Mouse (Mus musculus): ENCODE data around the gene Rcn3. TPM values are rescaled to one million over a fixed set of nuclear protein-coding genes. Genes with fewer than 3 reads are reported as not detected.
A peak's percentile ranks its signal among the peaks of the same experiment; 100 is the strongest.
"Not testable (repeated sequence)": the region's sequence is repeated elsewhere in the genome, so short reads cannot be mapped to it uniquely, and the experiment has no call there.

Rcn3 gene
- polyA plus RNA-seq, 1 experiment from 2014 or later, result 388 TPM

DNA sequence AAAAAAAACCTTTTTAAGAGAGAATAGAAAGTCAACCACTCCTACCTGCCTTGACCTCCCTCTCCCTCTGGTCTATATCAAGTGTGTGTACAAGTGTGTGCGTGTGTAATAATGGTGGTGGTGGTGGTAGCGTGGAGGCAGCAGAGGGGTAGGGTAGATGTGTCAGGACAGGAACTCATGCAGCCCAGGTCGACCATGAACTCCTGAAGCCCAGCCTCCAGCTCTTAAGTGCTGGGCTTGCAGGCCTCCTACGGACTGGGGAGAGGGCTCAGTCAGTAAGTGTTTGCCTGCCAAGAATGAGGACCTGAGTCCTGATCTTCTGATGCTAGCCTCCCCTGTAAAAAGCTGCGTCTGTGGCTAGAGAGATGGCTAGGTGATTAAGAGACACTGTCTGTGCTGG lies 12.9 kb upstream of the Rcn3 start:
- no peak overlapping the region for H3K4me3 ChIP-seq (replicated peaks; ENCODE audit: low read length)

DNA sequence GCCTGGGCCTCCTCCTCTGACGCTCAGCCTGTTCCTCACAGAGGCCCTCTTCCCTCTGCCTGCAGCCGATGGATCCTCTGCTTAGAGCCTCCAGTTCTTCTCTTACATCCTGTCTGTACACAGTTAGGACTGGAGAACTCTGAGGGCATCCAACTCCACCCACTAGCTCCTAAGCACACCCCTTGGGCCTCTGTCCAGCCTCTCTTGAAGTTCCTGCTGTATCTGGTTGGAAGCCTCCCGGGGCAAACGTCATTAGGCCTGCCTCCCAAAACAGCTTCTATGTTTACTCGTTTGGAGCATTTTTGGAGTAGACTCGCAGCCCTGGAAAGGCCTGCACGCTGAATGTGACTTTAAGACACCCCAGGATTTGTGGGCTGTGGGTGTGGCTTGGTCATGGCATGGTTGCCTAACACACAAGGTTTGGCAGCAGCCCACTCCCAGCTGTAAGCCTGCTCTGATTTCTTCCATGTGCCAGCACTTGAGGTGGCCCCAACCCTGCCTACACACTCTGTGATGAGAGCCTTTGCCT lies 11.7 kb upstream of the Rcn3 start, which contains the start of gene Fcgrt:
TSS of gene Fcgrt (minus strand) at position 200 of the 529 bp plus-strand sequence.
- H3K36me3 ChIP-seq (ENCODE audit: control insufficient read depth, insufficient read depth, low read length), result no peaks in the 10 kb centered on the region
- peak within 1 kb of the TSS; percentile 93 for H3K27ac ChIP-seq (ENCODE audit: low read length)
- peak; percentile 94 for ATAC-seq (ENCODE audit: insufficient read depth, low FRiP score)
- no peaks in the 10 kb centered on the region for H3K9me3 ChIP-seq (replicated peaks; ENCODE audit: control insufficient read depth, low read length)
- peak within 1 kb of the TSS; percentile 51 for H3K4me3 ChIP-seq (replicated peaks; ENCODE audit: low read length)
- H3K27me3 ChIP-seq (ENCODE audit: control insufficient read depth, insufficient read depth, low read length), result no peaks in the 10 kb centered on the region
- H3K9ac ChIP-seq (ENCODE audit: low read length), result peak within 1 kb of the TSS; percentile 80
- 16% methylated on average over 7 of the region's 7 CpGs for WGBS
- peak within 1 kb of the TSS; percentile 60 for H3K4me2 ChIP-seq (ENCODE audit: low read depth, low read length)
- peaks cover 16% of the 10 kb centered on the region; the same call in 1 of the 2 replicates for H3K4me1 ChIP-seq (ENCODE audit: control insufficient read depth, insufficient read depth, low read length)

More for the DNA sequence above, 12.9 kb upstream of the Rcn3 start:
- Histone ChIP-seq H3K4me1 (ENCODE audit: control insufficient read depth, insufficient read depth, low read length) (peaks cover 16% of the 10 kb centered on the region; the same call in 1 of the 2 replicates), H3K9me3 (replicated peaks; ENCODE audit: control insufficient read depth, low read length) (no peaks in the 10 kb centered on the region), H3K27me3 (ENCODE audit: control insufficient read depth, insufficient read depth, low read length) (no peaks in the 10 kb centered on the region), H3K36me3 (ENCODE audit: control insufficient read depth, insufficient read depth, low read length) (no peaks in the 10 kb centered on the region), H3K27ac (ENCODE audit: low read length) (no peak overlapping the region), H3K9ac (ENCODE audit: low read length) (no peak overlapping the region), H3K4me2 (ENCODE audit: low read depth, low read length) (no peak overlapping the region)
- ATAC-seq (ENCODE audit: insufficient read depth, low FRiP score), result no peak
- WGBS, result 78% methylated on average over 5 of the region's 5 CpGs

DNA sequence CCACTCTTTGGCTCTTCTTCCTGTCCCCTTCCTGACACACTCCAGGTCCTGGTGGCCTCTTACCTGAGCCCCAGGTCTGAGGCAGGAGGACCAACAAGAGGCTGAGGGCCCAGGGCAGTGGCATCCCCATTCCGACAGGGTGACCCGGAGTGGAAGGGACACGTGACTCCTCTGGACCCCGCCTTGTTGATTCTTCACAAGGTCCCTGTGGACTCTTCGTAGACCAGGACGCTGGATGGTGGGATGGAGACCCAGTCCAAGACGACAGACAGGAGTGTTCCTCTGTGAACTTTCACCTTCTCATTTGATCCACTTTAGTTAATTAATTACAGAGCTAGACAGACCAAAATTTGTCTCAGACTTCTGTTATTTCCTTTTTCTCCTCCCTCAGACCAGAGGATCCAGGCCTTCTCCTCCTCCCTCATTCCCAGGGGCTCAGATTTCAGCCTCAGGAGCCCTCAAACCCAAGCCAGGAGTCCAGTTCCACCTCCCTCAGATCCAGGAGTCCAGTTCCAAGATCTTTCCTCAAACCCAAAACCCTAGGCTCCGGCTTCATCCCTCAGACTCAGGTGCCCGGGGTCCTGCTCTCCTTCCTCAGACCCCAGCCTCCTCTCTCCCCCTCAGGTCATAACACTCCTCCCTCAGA lies 11.0 kb upstream of the Rcn3 start:
- Histone ChIP-seq H3K36me3 (ENCODE audit: control insufficient read depth, insufficient read depth, low read length) (no peaks in the 10 kb centered on the region), H3K4me1 (ENCODE audit: control insufficient read depth, insufficient read depth, low read length) (peaks cover 16% of the 10 kb centered on the region; the same call in 1 of the 2 replicates), H3K4me3 (replicated peaks; ENCODE audit: low read length) (peak overlapping the region; percentile 51), H3K4me2 (ENCODE audit: low read depth, low read length) (peak overlapping the region; percentile 60), H3K27ac (ENCODE audit: low read length) (peak overlapping the region; percentile 93), H3K27me3 (ENCODE audit: control insufficient read depth, insufficient read depth, low read length) (no peaks in the 10 kb centered on the region), H3K9ac (ENCODE audit: low read length) (peak overlapping the region; percentile 80), H3K9me3 (replicated peaks; ENCODE audit: control insufficient read depth, low read length) (no peaks in the 10 kb centered on the region)
- no peak; the same call in 1 of the 2 replicates for ATAC-seq (ENCODE audit: insufficient read depth, low FRiP score)
- WGBS, result 41% methylated on average over 9 of the region's 9 CpGs

GRCm38 (mm10) chr7:45102441-45102840 lies 10.4 kb upstream of the Rcn3 start:
- Histone ChIP-seq H3K4me3 (replicated peaks; ENCODE audit: low read length) (peak overlapping the region; percentile 51), H3K9me3 (replicated peaks; ENCODE audit: control insufficient read depth, low read length) (no peaks in the 10 kb centered on the region), H3K4me1 (ENCODE audit: control insufficient read depth, insufficient read depth, low read length) (peaks cover 16% of the 10 kb centered on the region; the same call in 1 of the 2 replicates), H3K9ac (ENCODE audit: low read length) (peak overlapping the region; percentile 80; the same call in 1 of the 2 replicates), H3K36me3 (ENCODE audit: control insufficient read depth, insufficient read depth, low read length) (no peaks in the 10 kb centered on the region), H3K27ac (ENCODE audit: low read length) (no peak overlapping the region), H3K27me3 (ENCODE audit: control insufficient read depth, insufficient read depth, low read length) (no peaks in the 10 kb centered on the region), H3K4me2 (ENCODE audit: low read depth, low read length) (peak overlapping the region; percentile 60)
- no peak for ATAC-seq (ENCODE audit: insufficient read depth, low FRiP score)
- 79% methylated on average over 11 of the region's 11 CpGs for WGBS

DNA sequence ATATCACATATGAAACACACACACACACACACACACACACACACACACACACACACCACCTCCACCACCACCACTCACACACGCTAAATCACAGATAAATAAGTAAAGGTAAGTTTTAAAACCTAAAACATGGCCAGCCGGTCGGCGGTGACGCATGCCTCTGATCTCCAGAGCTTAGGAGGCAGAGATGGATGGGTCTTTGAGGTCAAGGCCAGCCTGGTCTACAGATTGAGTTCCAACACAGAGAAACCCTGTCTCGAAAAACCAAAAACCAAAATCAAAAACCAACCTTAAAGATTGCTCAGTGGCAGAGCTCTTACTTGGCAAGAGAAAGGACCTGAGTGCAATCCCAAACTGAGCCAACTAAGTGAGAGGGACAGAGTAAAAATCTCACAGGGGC lies 8.0 kb upstream of the Rcn3 start:
- H3K4me3 ChIP-seq (replicated peaks; ENCODE audit: low read length), result no peak overlapping the region
- no peak overlapping the region for H3K9ac ChIP-seq (ENCODE audit: low read length)
- 76% methylated on average over 6 of the region's 6 CpGs for WGBS
- no peak overlapping the region for H3K4me2 ChIP-seq (ENCODE audit: low read depth, low read length)
- H3K27me3 ChIP-seq (ENCODE audit: control insufficient read depth, insufficient read depth, low read length), result no peaks in the 10 kb centered on the region
- no peaks in the 10 kb centered on the region for H3K9me3 ChIP-seq (replicated peaks; ENCODE audit: control insufficient read depth, low read length)
- ATAC-seq (ENCODE audit: insufficient read depth, low FRiP score), result no peak
- no peaks in the 10 kb centered on the region for H3K36me3 ChIP-seq (ENCODE audit: control insufficient read depth, insufficient read depth, low read length)
- H3K27ac ChIP-seq (ENCODE audit: low read length), result no peak overlapping the region
- H3K4me1 ChIP-seq (ENCODE audit: control insufficient read depth, insufficient read depth, low read length), result peaks cover 16% of the 10 kb centered on the region; the same call in 1 of the 2 replicates

DNA sequence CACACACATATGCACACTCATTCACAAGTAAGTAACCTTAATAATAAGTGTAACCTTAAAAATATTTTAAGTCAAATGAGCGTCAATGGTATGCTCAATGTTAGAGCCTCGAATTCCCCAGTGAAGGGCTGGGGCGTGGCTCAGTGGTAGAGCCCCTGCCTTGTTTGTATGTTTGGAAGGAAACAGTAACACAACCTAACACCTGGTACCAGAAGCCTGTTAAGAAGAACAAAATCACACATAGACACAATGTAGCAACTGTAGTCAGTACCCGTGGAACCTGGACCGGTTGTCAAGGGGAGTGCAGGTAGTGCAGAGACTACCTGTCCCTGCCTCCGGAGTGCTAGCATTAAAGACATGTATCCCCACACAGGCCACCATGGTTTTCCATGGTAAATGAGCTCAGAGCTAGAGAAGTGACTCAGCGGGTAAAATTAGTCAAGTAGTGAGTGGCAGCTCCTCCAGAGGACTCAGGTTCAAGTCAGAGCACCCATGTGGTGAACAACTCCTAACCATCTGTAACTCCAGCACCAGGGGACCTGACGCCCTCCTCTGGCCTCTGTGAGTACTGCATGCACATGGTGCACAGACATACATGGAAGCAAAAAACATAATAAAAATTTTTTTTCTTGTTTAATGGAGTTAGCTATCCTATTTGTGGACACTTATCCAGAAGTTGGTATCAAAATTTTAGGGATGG lies 6.7 kb upstream of the Rcn3 start:
- Histone ChIP-seq H3K4me2 (ENCODE audit: low read depth, low read length) (no peak overlapping the region), H3K27me3 (ENCODE audit: control insufficient read depth, insufficient read depth, low read length) (no peaks in the 10 kb centered on the region), H3K27ac (ENCODE audit: low read length) (no peak overlapping the region), H3K9me3 (replicated peaks; ENCODE audit: control insufficient read depth, low read length) (no peaks in the 10 kb centered on the region), H3K4me1 (ENCODE audit: control insufficient read depth, insufficient read depth, low read length) (0 out of 2 replicates have a peak, but pooled peaks cover 11% of the 10 kb centered on the region), H3K4me3 (replicated peaks; ENCODE audit: low read length) (no peak overlapping the region), H3K36me3 (ENCODE audit: control insufficient read depth, insufficient read depth, low read length) (no peaks in the 10 kb centered on the region), H3K9ac (ENCODE audit: low read length) (no peak overlapping the region)
- no peak for ATAC-seq (ENCODE audit: insufficient read depth, low FRiP score)
- WGBS, result 89% methylated on average over 8 of the region's 8 CpGs

- no peaks in the 10 kb centered on the region for H3K36me3 ChIP-seq (ENCODE audit: control insufficient read depth, insufficient read depth, low read length)
- WGBS, result 55% methylated on average over 6 of the region's 6 CpGs
- H3K9me3 ChIP-seq (replicated peaks; ENCODE audit: control insufficient read depth, low read length), result no peaks in the 10 kb centered on the region
- no peak overlapping the region for H3K4me2 ChIP-seq (ENCODE audit: low read depth, low read length)
- H3K9ac ChIP-seq (ENCODE audit: low read length), result no peak overlapping the region
- ATAC-seq (ENCODE audit: insufficient read depth, low FRiP score), result no peak
- H3K27me3 ChIP-seq (ENCODE audit: control insufficient read depth, insufficient read depth, low read length), result no peaks in the 10 kb centered on the region
- H3K4me3 ChIP-seq (replicated peaks; ENCODE audit: low read length), result no peak overlapping the region
- peaks cover 15% of the 10 kb centered on the region for H3K4me1 ChIP-seq (ENCODE audit: control insufficient read depth, insufficient read depth, low read length)
- no peak overlapping the region for H3K27ac ChIP-seq (ENCODE audit: low read length)
Observed at GRCm38 (mm10) chr7:45097479-45097878, 5.5 kb upstream of the Rcn3 start.

DNA sequence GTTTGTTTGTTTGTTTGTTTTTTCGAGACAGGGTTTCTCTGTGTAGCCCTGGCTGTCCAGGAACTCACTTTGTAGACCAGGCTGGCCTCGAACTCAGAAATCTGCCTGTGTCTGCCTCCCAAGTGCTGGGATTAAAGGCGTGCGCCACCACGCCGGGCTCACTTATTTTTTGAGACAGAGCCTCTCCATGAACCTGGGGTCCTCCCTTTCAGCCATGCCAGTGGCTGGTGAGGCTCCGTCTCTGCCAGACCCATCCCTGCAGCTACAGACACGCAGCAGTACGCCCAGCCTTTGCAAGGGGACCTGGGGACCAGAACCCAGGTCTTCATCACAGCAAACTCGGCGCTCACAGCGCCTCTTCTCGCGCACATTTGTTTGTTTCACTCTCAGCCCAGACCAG lies 3.9 kb upstream of the Rcn3 start:
- H3K4me1 ChIP-seq (ENCODE audit: control insufficient read depth, insufficient read depth, low read length); H3K36me3 ChIP-seq (ENCODE audit: control insufficient read depth, insufficient read depth, low read length); H3K27me3 ChIP-seq (ENCODE audit: control insufficient read depth, insufficient read depth, low read length); H3K4me3 ChIP-seq (replicated peaks; ENCODE audit: low read length); H3K9ac ChIP-seq (ENCODE audit: low read length); H3K27ac ChIP-seq (ENCODE audit: low read length); H3K9me3 ChIP-seq (replicated peaks; ENCODE audit: control insufficient read depth, low read length); H3K4me2 ChIP-seq (ENCODE audit: low read depth, low read length); ATAC-seq (ENCODE audit: insufficient read depth, low FRiP score): not testable (repeated sequence)
- WGBS, result 94% methylated on average over 14 of the region's 14 CpGs

- Histone ChIP-seq H3K9me3 (replicated peaks; ENCODE audit: control insufficient read depth, low read length) (no peaks in the 10 kb centered on the region), H3K27me3 (ENCODE audit: control insufficient read depth, insufficient read depth, low read length) (no peaks in the 10 kb centered on the region), H3K4me1 (ENCODE audit: control insufficient read depth, insufficient read depth, low read length) (peaks cover 8% of the 10 kb centered on the region), H3K9ac (ENCODE audit: low read length) (no peak overlapping the region), H3K36me3 (ENCODE audit: control insufficient read depth, insufficient read depth, low read length) (no peaks in the 10 kb centered on the region), H3K4me3 (replicated peaks; ENCODE audit: low read length) (no peak overlapping the region), H3K27ac (ENCODE audit: low read length) (no peak overlapping the region), H3K4me2 (ENCODE audit: low read depth, low read length) (no peak overlapping the region)
- ATAC-seq (ENCODE audit: insufficient read depth, low FRiP score), result no peak
- WGBS, result 76% methylated on average over 6 of the region's 6 CpGs
Observed at GRCm38 (mm10) chr7:45095367-45095766, 3.3 kb upstream of the Rcn3 start.

All from stomach, embryonic 16.5 days (tissue).